Mouse (Mus musculus) testis, adult 2 months (tissue): ENCODE measurements around the gene Cdc42ep5. TPM values are rescaled to one million over a fixed set of nuclear protein-coding genes. Genes with fewer than 3 reads are reported as not detected.

Experiments used
- H3K27ac ChIP-seq: fragments of 200-500 bp; 2 replicates; pipeline ENCODE4 v1.5.1; 2012; ENCODE audit warnings: low read depth, low read length; ENCODE audit not compliant: control insufficient read depth, insufficient read depth
- H3K27me3 ChIP-seq: fragments of 200-500 bp; 2 replicates; pipeline ENCODE4 v1.6.1; 2012; ENCODE audit warnings: mild to moderate bottlenecking, low read length, moderate library complexity; ENCODE audit not compliant: control insufficient read depth, insufficient read depth
- H3K36me3 ChIP-seq: fragments of 200-500 bp; 2 replicates; pipeline ENCODE4 v1.6.1; 2012; ENCODE audit warnings: mild to moderate bottlenecking, low read length; ENCODE audit not compliant: control insufficient read depth, insufficient read depth
- H3K4me1 ChIP-seq: fragments of 200-500 bp; 2 replicates; pipeline ENCODE4 v1.6.1; 2012; ENCODE audit warnings: low read length; ENCODE audit not compliant: control insufficient read depth, insufficient read depth
- H3K4me3 ChIP-seq: fragments of 200-500 bp; 2 replicates; pipeline ENCODE4 v1.5.1; 2012; ENCODE audit warnings: low read depth, mild to moderate bottlenecking, low read length, moderate library complexity, mixed read lengths; ENCODE audit not compliant: control insufficient read depth
- CTCF ChIP-seq: fragments of 200-500 bp; IDR thresholded peaks from 2 replicates; pipeline ENCODE4 v1.5.1; 2012; ENCODE audit warnings: low read depth, mild to moderate bottlenecking, inconsistent platforms, low read length, moderate library complexity; ENCODE audit not compliant: control insufficient read depth, insufficient read depth, insufficient replicate concordance
- POLR2A ChIP-seq: fragments of 200-500 bp; IDR thresholded peaks from 2 replicates; pipeline ENCODE4 v1.6.1; 2012; ENCODE audit warnings: low read depth, mild to moderate bottlenecking, inconsistent platforms, low read length, moderate library complexity; ENCODE audit not compliant: control insufficient read depth
- polyA plus RNA-seq: library from polyadenylated mRNA; depleted of rRNA; stranded (reverse); fragments of >200 nt; gene quantifications from 2 replicates; pipeline ENCODE4 v1.2.3, GENCODE M21; 2012

The Cdc42ep5 gene
- polyA plus RNA-seq, 1 experiment = 19.2 TPM

DNA sequence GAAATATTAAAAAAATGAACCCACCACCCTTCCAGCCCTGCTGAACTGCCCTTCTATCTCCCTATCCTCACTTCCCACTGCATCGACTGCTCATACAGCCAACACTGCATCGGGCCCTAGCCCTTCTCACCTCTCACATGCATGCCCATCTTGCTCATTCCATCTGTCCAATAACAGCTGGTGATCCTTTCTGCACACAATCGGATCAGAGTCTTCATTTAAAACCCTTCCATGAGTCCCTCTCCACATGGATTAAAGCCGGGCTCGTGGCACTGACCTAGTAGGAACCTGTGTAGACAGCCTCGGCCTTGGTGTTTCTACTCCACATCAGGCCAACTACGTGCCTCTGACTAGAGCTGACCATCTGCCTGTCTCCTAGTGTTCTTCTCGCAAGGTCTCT lies 32.7 kb downstream of the Cdc42ep5 start:
- H3K4me3 ChIP-seq = no peak overlapping the region
- no peak for TF ChIP-seq CTCF
- TF ChIP-seq POLR2A = no peak
- no peaks in the 10 kb centered on the region for H3K36me3 ChIP-seq
- H3K27ac ChIP-seq = no peak overlapping the region
- H3K4me1 ChIP-seq = peaks cover 9% of the 10 kb centered on the region
- no peaks in the 10 kb centered on the region for H3K27me3 ChIP-seq

DNA sequence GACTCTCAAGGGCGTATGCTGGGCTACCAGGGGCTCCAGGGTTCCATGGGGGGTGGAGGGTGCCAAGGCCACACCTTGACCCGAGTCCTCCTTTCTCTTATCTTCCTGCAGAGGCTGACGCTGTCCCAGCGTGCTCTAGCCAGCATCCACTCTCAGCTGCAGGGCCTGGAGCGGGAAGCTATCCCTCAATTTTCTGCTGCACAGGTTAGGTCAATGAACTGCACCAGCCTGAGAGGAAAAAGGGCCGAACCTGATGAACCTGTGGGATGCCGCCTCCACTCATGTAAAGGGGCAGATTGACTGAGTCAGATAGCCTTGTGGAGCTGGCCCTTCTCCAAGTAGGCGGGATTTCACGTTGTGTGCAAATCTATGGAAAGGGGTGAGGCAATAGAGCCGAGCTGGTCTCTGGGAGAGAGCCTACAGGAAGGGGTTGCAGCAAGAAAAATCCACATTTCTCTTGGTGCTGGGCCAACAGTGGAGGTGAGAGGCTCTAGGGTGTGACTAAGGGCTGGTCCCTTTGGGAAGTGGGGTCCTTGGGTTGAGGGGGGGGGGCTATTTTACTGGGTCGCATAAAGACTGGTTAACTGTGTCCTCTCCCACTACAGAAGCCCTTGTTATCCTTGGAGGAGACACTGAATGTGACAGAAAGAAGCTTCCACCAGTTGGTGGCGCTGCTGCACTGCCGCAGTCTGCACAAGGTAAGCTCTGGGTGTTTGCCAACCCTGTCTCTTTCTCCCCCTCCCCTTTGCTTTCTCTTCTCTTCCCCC lies 33.8 kb downstream of the Cdc42ep5 start:
- Histone ChIP-seq H3K27ac (peak overlapping the region; percentile 43; the same call in 1 of the 2 replicates), H3K27me3 (no peaks in the 10 kb centered on the region), H3K36me3 (no peaks in the 10 kb centered on the region), H3K4me3 (no peak overlapping the region), H3K4me1 (peaks cover 9% of the 10 kb centered on the region)
- TF ChIP-seq POLR2A (peak; percentile 11; the same call in 1 of the 2 replicates), CTCF (peak; percentile 75; the same call in 1 of the 2 replicates)

DNA sequence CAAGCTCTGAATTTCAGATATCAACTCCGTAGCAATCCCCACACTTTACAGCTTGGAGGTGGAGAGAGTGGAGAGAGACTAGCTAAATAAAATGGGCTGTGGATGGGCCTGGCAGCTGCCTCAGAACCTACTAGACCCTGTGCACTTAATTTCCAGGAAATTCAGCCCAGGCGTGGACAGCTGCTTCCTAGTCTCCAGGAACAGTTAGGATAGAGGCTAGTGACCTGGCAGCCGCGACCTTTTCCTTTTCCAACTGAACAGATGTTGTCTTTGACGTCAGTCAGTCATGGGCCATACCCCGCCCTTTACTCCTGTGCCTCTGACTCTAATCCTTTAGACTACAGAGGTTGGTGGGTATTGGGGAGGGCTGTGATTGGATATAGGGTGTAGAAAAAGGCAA lies 35.8 kb downstream of the Cdc42ep5 start:
- Histone ChIP-seq H3K27me3 (no peaks in the 10 kb centered on the region), H3K27ac (no peak overlapping the region), H3K4me1 (peaks cover 14% of the 10 kb centered on the region), H3K36me3 (no peaks in the 10 kb centered on the region), H3K4me3 (no peak overlapping the region)
- TF ChIP-seq CTCF (no peak), POLR2A (no peak)

- H3K27me3 ChIP-seq = no peaks in the 10 kb centered on the region
- H3K4me3 ChIP-seq = no peak overlapping the region
- no peak for TF ChIP-seq POLR2A
- no peak for TF ChIP-seq CTCF
- H3K4me1 ChIP-seq = peaks cover 16% of the 10 kb centered on the region
- no peaks in the 10 kb centered on the region for H3K36me3 ChIP-seq
- no peak overlapping the region for H3K27ac ChIP-seq
These were observed 36.8 kb downstream of the Cdc42ep5 start for GRCm38 (mm10) chr7:4127894-4128293.

GRCm38 (mm10) chr7:4126992-4127785 lies 37.5 kb downstream of the Cdc42ep5 start:
- Histone ChIP-seq H3K4me1 (peaks cover 16% of the 10 kb centered on the region), H3K27ac (no peak overlapping the region), H3K27me3 (no peaks in the 10 kb centered on the region), H3K36me3 (no peaks in the 10 kb centered on the region), H3K4me3 (no peak overlapping the region)
- no peak for TF ChIP-seq POLR2A
- no peak for TF ChIP-seq CTCF

GRCm38 (mm10) chr7:4125306-4125705 lies 39.4 kb downstream of the Cdc42ep5 start:
- Histone ChIP-seq H3K4me1 (peaks cover 16% of the 10 kb centered on the region), H3K4me3 (no peak overlapping the region), H3K36me3 (no peaks in the 10 kb centered on the region), H3K27me3 (no peaks in the 10 kb centered on the region), H3K27ac (peak overlapping the region; percentile 62)
- TF ChIP-seq POLR2A (no peak), CTCF (no peak)

GRCm38 (mm10) chr7:4124856-4125255 lies 39.8 kb downstream of the Cdc42ep5 start:
- Histone ChIP-seq H3K36me3 (no peaks in the 10 kb centered on the region), H3K4me3 (peak overlapping the region; percentile 6; the same call in 1 of the 2 replicates), H3K4me1 (peaks cover 16% of the 10 kb centered on the region), H3K27ac (peak overlapping the region; percentile 36), H3K27me3 (no peaks in the 10 kb centered on the region)
- TF ChIP-seq CTCF = no peak
- no peak for TF ChIP-seq POLR2A
